8 mouse cellular contexts compared by ENCODE assay signal in genomic region chrX:59134928-59135361, GRCm38 (mm10).
DNase-seq lines count a peak whose midpoint lies in the region; ATAC-seq and TF ChIP-seq lines count a peak whose summit lies in the region.

No protein-coding gene starts in this region.

- 33% methylated on average over 8 of the region's 8 CpGs for WGBS in forebrain, embryonic 14.5 days
- 23% methylated on average over 8 of the region's 8 CpGs for WGBS in hindbrain, embryonic 11.5 days
- WGBS in midbrain, embryonic 11.5 days, result 16% methylated on average over 8 of the region's 8 CpGs

- no peak for TF ChIP-seq EP300 in ES-Bruce4 (IDR thresholded peaks at IDR 0.05; ENCODE audit: insufficient read depth, low read depth, low read length)

- H3K4me3 ChIP-seq in ES-Bruce4 (ENCODE audit: low read depth, low read length), result peak overlapping the region; percentile 73
- H3K4me3 ChIP-seq in forebrain, embryonic 14.5 days (ENCODE audit: low read depth, low read length), result peak overlapping the region; percentile 50
- peak overlapping the region; percentile 51 for H3K4me3 ChIP-seq in hindbrain, embryonic 11.5 days (ENCODE audit: low read depth, low read length)
- peak overlapping the region; percentile 54 for H3K4me3 ChIP-seq in midbrain, embryonic 11.5 days (ENCODE audit: low read depth, low read length)

- peak overlapping the region; percentile 64 for H3K4me2 ChIP-seq in forebrain, embryonic 14.5 days (ENCODE audit: low read length)
- peak overlapping the region; percentile 73 for H3K4me2 ChIP-seq in hindbrain, embryonic 11.5 days (replicated peaks; ENCODE audit: low read depth, low read length)
- peak overlapping the region; percentile 56 for H3K4me2 ChIP-seq in midbrain, embryonic 11.5 days

- H3K36me3 ChIP-seq in ES-Bruce4 (ENCODE audit: control insufficient read depth, insufficient read depth, low read length, poor library complexity, severe bottlenecking), result no peaks in the 10 kb centered on the region
- H3K36me3 ChIP-seq in forebrain, embryonic 14.5 days (ENCODE audit: control insufficient read depth, insufficient read depth, low read length), result no peaks in the 10 kb centered on the region
- H3K36me3 ChIP-seq in hindbrain, embryonic 11.5 days (ENCODE audit: control insufficient read depth, insufficient read depth, low read length), result no peaks in the 10 kb centered on the region
- H3K36me3 ChIP-seq in midbrain, embryonic 11.5 days (ENCODE audit: control insufficient read depth, insufficient read depth, low read length), result no peaks in the 10 kb centered on the region

- H3K9me3 ChIP-seq in ES-Bruce4 (replicated peaks; ENCODE audit: control insufficient read depth, insufficient read depth, low read length, poor library complexity, severe bottlenecking), result no peaks in the 10 kb centered on the region
- H3K9me3 ChIP-seq in forebrain, embryonic 14.5 days (replicated peaks; ENCODE audit: control insufficient read depth, low read length), result no peaks in the 10 kb centered on the region
- no peaks in the 10 kb centered on the region for H3K9me3 ChIP-seq in hindbrain, embryonic 11.5 days (ENCODE audit: control insufficient read depth, low read length)
- H3K9me3 ChIP-seq in midbrain, embryonic 11.5 days (ENCODE audit: control insufficient read depth, low read length), result no peaks in the 10 kb centered on the region

- TF ChIP-seq POLR2A in ES-Bruce4 (IDR thresholded peaks at IDR 0.05; ENCODE audit: insufficient read depth, low read length), result no peak
- no peak for TF ChIP-seq POLR2A in brain, embryonic 14.5 days (IDR thresholded peaks at IDR 0.05; ENCODE audit: borderline replicate concordance, extremely low read depth, insufficient read depth, insufficient read length, poor library complexity, severe bottlenecking)

- no peak overlapping the region for H3K27ac ChIP-seq in ES-Bruce4 (ENCODE audit: insufficient read depth, low read length)
- 0 out of 2 replicates have a peak overlapping the region, but pooled peaks have one; percentile 63 for H3K27ac ChIP-seq in forebrain, embryonic 14.5 days (ENCODE audit: low read depth, low read length)
- H3K27ac ChIP-seq in hindbrain, embryonic 11.5 days (ENCODE audit: low read depth, low read length), result no peak overlapping the region
- no peak overlapping the region for H3K27ac ChIP-seq in midbrain, embryonic 11.5 days (ENCODE audit: low read depth, low read length)

- no peaks in the 10 kb centered on the region for H3K4me1 ChIP-seq in ES-Bruce4 (ENCODE audit: control insufficient read depth, insufficient read depth, low read length)
- no peaks in the 10 kb centered on the region for H3K4me1 ChIP-seq in forebrain, embryonic 14.5 days (ENCODE audit: control insufficient read depth, insufficient read depth, low read length)
- H3K4me1 ChIP-seq in hindbrain, embryonic 11.5 days (replicated peaks; ENCODE audit: control insufficient read depth, insufficient read depth, low read length), result no peaks in the 10 kb centered on the region
- H3K4me1 ChIP-seq in midbrain, embryonic 11.5 days (ENCODE audit: control insufficient read depth, insufficient read depth, low read length), result no peaks in the 10 kb centered on the region

- peak; percentile 85 for DNase-seq in brain, embryonic 14.5 days (ENCODE audit: low read depth)
- DNase-seq in forebrain, embryonic 14.5 days (ENCODE audit: low spot score), result peak; percentile 78
- DNase-seq in hindbrain, embryonic 11.5 days (ENCODE audit: low spot score), result peak; percentile 62
- peak; percentile 45 to 63 for DNase-seq in layer of hippocampus, postnatal 36 days
- peak; percentile 89 for DNase-seq in midbrain, embryonic 11.5 days (ENCODE audit: low spot score, missing footprints)
- peak; percentile 52 for DNase-seq in right cerebral cortex, postnatal 4 days
- no peak for DNase-seq in c-Kit-positive CD71-positive TER-119-positive erythroid progenitor cells, embryonic 14.5 days (ENCODE audit: low spot score)

- peak; percentile 32 for TF ChIP-seq CTCF in ES-Bruce4 (IDR thresholded peaks at IDR 0.05; ENCODE audit: low read depth, low read length)
- peak; percentile 73 for TF ChIP-seq CTCF in brain, embryonic 14.5 days (IDR thresholded peaks at IDR 0.05; ENCODE audit: borderline replicate concordance, extremely low read depth, insufficient read depth, insufficient read length)

- H3K9ac ChIP-seq in ES-Bruce4 (ENCODE audit: low read depth, poor library complexity, severe bottlenecking), result peak overlapping the region; percentile 72; the same call in 1 of the 2 replicates
- peak overlapping the region; percentile 67 for H3K9ac ChIP-seq in forebrain, embryonic 14.5 days (ENCODE audit: low read length)
- H3K9ac ChIP-seq in hindbrain, embryonic 11.5 days (ENCODE audit: low read depth, low read length), result peak overlapping the region; percentile 7; the same call in 1 of the 2 replicates
- H3K9ac ChIP-seq in midbrain, embryonic 11.5 days (ENCODE audit: low read length), result peak overlapping the region; percentile 68

- no peaks in the 10 kb centered on the region for H3K27me3 ChIP-seq in ES-Bruce4 (ENCODE audit: control insufficient read depth, insufficient read depth, low read length, poor library complexity, severe bottlenecking)
- no peaks in the 10 kb centered on the region for H3K27me3 ChIP-seq in forebrain, embryonic 14.5 days (replicated peaks; ENCODE audit: control insufficient read depth, insufficient read depth, low read length)
- H3K27me3 ChIP-seq in hindbrain, embryonic 11.5 days (ENCODE audit: control insufficient read depth, insufficient read depth, low read length), result no peaks in the 10 kb centered on the region
- H3K27me3 ChIP-seq in midbrain, embryonic 11.5 days (ENCODE audit: control insufficient read depth, insufficient read depth, low read length), result no peaks in the 10 kb centered on the region

- ATAC-seq in forebrain, embryonic 14.5 days, result peak; percentile 84
- ATAC-seq in hindbrain, embryonic 11.5 days (ENCODE audit: low FRiP score), result peak; percentile 80
- peak; percentile 80 for ATAC-seq in midbrain, embryonic 11.5 days (ENCODE audit: low FRiP score)

Comparison
In these comparisons a context has a peak if more than half of its experiments do, and no peak if none do; other contexts are left out.
1. H3K9ac ChIP-seq: peak in every context shown above with its lines; median percentile 72 in ES-Bruce4; 68 in midbrain, embryonic 11.5 days; 67 in forebrain, embryonic 14.5 days; 7 in hindbrain, embryonic 11.5 days.